In genomic region chr2:125506316-125507054, GRCm38 (mm10) we compare ENCODE assay signal across 9 mouse cellular contexts. TPM values are rescaled to one million over a fixed set of nuclear protein-coding genes. Genes with fewer than 3 reads are reported as not detected.
A peak's percentile ranks its signal among the peaks of the same experiment; 100 is the strongest.
DNase-seq lines count a peak whose midpoint lies in the region; ATAC-seq and TF ChIP-seq lines count a peak whose summit lies in the region.
"Had no signal": no experiment of that assay in that cellular context is flagged by ENCODE, and none has a peak within 500 bp of the region (broad histone marks: within the 10 kb centered on the region; RNA-seq: fewer than 3 reads in every experiment).

No protein-coding gene starts in this region.

- peak; percentile 92 for ATAC-seq in kidney, embryonic 14.5 days (ENCODE audit: low FRiP score, low TSS enrichment)

- H3K27ac ChIP-seq in left cerebral cortex, adult 2 months, result peak overlapping the region; percentile 66
- no peak overlapping the region for H3K27ac ChIP-seq in cortical plate, adult 2 months (ENCODE audit: insufficient read depth, low read length)
- peak overlapping the region; percentile 73; the same call in 1 of the 2 replicates for H3K27ac ChIP-seq in kidney, embryonic 14.5 days (ENCODE audit: low read depth, low read length)
- H3K27ac ChIP-seq: macrophage had no signal

- intact Hi-C loops in left cerebral cortex, adult 2 months (cut with DNase I), result loop anchor here (5.0 to 10.0 kb wide), 2 partner anchors 96 to 162 kb away; no protein-coding TSS in a partner anchor
- intact Hi-C loops in gastrocnemius, postnatal 36 days (cut with DNase I), result no loop called here

- H3K9me3 ChIP-seq in kidney, embryonic 14.5 days (ENCODE audit: control insufficient read depth, low read length), result no peaks in the 10 kb centered on the region

- DNase-seq in left cerebral cortex, adult 2 months (ENCODE audit: extremely low spot score in 1 of 2, low spot score in 2 of 2), result peak; percentile 15 to 39
- no peak for DNase-seq in left cerebral cortex, adult 18-20 months (ENCODE audit: low spot score in 2 of 2)
- DNase-seq in gastrocnemius, postnatal 36 days, result peak; percentile 57 to 69
- peak; percentile 92 for DNase-seq in lung, postnatal 10 days
- peak; percentile 62 for DNase-seq in right cerebral cortex, postnatal 14 days
- no peak for DNase-seq in thymus, postnatal 25 days

- H3K36me3 ChIP-seq in kidney, embryonic 14.5 days (ENCODE audit: control insufficient read depth, insufficient read depth, low read length), result no peaks in the 10 kb centered on the region

- TF ChIP-seq CTCF in left cerebral cortex, adult 2 months (IDR thresholded peaks at IDR 0.05), result no peak
- no peak for TF ChIP-seq CTCF in cortical plate, adult 2 months (IDR thresholded peaks at IDR 0.05; ENCODE audit: extremely low read depth, insufficient read depth, low read length)

- TF ChIP-seq POLR2A in cortical plate, adult 2 months (IDR thresholded peaks at IDR 0.05; ENCODE audit: extremely low read depth, insufficient read depth, low read length), result no peak

- peak overlapping the region; percentile 68 for H3K4me3 ChIP-seq in left cerebral cortex, adult 2 months
- H3K4me3 ChIP-seq in cortical plate, adult 2 months (ENCODE audit: insufficient read depth, low read length), result peak overlapping the region; percentile 67
- H3K4me3 ChIP-seq in kidney, embryonic 14.5 days (ENCODE audit: low read length), result peak overlapping the region; percentile 70

- peak overlapping the region; percentile 94 for H3K4me2 ChIP-seq in kidney, embryonic 14.5 days (replicated peaks; ENCODE audit: low read depth, low read length)

- WGBS in kidney, embryonic 14.5 days, result under 1% methylated on average over 37 of the region's 37 CpGs

- no peaks in the 10 kb centered on the region for H3K4me1 ChIP-seq in cortical plate, adult 2 months (ENCODE audit: control insufficient read depth, insufficient read depth, low read length)
- H3K4me1 ChIP-seq in kidney, embryonic 14.5 days (ENCODE audit: control insufficient read depth, insufficient read depth, low read length), result no peaks in the 10 kb centered on the region

- H3K9ac ChIP-seq in kidney, embryonic 14.5 days (ENCODE audit: low read depth, low read length), result peak overlapping the region; percentile 77

- H3K27me3 ChIP-seq in kidney, embryonic 14.5 days (ENCODE audit: control insufficient read depth, insufficient read depth, low read length), result peaks cover 4% of the 10 kb centered on the region; the same call in 1 of the 2 replicates

RNA-seq across cellular contexts. Expression of gene Fbn1, which starts 1.3 kb away (rescaled TPM):
- 1 to 10 TPM; 5.6 to 7.0 TPM for total RNA-seq in left cerebral cortex, adult 2 months (2021)
- total RNA-seq in left cerebral cortex, adult 18-20 months (2021), result 1 to 10 TPM; 4.5 to 5.0 TPM
- 1.5 and 2.0 TPM in 2 replicates for polyA plus RNA-seq in cortical plate, adult 2 months (2012; rRNA removed)
- total RNA-seq in gastrocnemius, postnatal 36 days (2021), result 10 to 100 TPM; 58.1 to 62.0 TPM
- polyA plus RNA-seq in kidney, embryonic 14.5 days (2014; fragmentation: Nextera tagmentation; extraction: Ambion mirVana), result 10.9 and 19.8 TPM in 2 replicates

RNA-seq across cellular contexts. Expression of gene Gm9913, which starts 1.6 kb away (rescaled TPM):
- total RNA-seq in left cerebral cortex, adult 2 months (2021), result under 1 TPM; 0.23 to 0.28 TPM
- under 1 TPM; 0.12 to 0.16 TPM for total RNA-seq in left cerebral cortex, adult 18-20 months (2021)
- 0.06 and 0.11 TPM in 2 replicates for polyA plus RNA-seq in cortical plate, adult 2 months (2012; rRNA removed)
- under 1 TPM in 1 of 2 experiments, not detected in 1; 0.10 TPM for total RNA-seq in gastrocnemius, postnatal 36 days (2021)
- polyA plus RNA-seq in kidney, embryonic 14.5 days (2014; fragmentation: Nextera tagmentation; extraction: Ambion mirVana), result 0.29 and 0.57 TPM in 2 replicates
- polyA plus RNA-seq: macrophage had no signal

Comparison
In these comparisons a context has a peak if more than half of its experiments do, and no peak if none do; other contexts are left out.
1. DNase-seq: peak in left cerebral cortex, adult 2 months (2 of 2), gastrocnemius, postnatal 36 days (2 of 2), lung, postnatal 10 days (single experiment) and right cerebral cortex, postnatal 14 days (single experiment); none in left cerebral cortex, adult 18-20 months (0 of 2) and thymus, postnatal 25 days (single experiment).
2. RNA of gene Fbn1, which starts 1.3 kb away (total RNA-seq): 58.1 to 62.0 TPM in gastrocnemius, postnatal 36 days; 5.6 to 7.0 TPM in left cerebral cortex, adult 2 months and 4.5 to 5.0 TPM in left cerebral cortex, adult 18-20 months; every median in the first group is over 4 times any median in the second.
3. Peak in every context shown above with its lines, with median percentiles within 50 percentile points of each other: H3K4me3 ChIP-seq.